In the genomic region with DNA sequence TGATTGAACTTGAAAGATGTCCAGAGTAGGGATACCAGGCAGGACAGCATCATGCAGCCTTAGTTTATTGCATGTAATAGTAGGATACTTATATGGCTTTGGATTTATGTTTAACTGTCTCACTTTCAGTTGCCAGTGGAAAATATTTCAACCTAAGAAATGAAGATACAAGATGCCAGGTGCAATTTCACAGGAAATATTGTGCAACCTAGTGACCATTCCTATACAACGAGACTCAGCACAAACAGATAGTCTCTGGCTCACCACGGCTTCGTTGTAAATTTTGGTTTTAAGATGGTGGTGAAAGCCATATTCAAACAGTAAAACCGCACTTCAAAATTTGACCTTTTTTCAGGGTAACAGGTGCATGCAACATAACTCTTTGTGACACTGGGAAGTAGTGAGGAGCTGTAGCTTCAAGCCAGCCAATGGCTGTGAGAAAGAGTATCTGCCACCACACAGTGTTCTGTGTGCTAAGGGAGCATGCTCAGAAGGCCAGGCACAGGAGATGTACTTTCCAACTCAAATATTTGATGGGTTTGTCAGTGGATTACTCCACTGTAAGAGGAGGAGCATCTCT, we compare ENCODE assay signal across 28 mouse cellular contexts.
DNase-seq lines count a peak whose midpoint lies in the region; ATAC-seq lines count a peak whose summit lies in the region.
"Had no signal": no experiment of that assay in that cellular context is flagged by ENCODE, and none has a peak within 500 bp of the region (broad histone marks: within the 10 kb centered on the region; RNA-seq: fewer than 3 reads in every experiment).

No protein-coding gene starts in this region.

- no peak overlapping the region for H3K27ac ChIP-seq in limb, embryonic 10.5 days
- H3K27ac ChIP-seq: embryonic facial prominence, embryonic 13.5 days; embryonic facial prominence, embryonic 15.5 days; forebrain, embryonic 10.5 days; forebrain, embryonic 12.5 days had no signal

- ATAC-seq in granulocyte monocyte progenitor cell, adult 5-6 weeks (replicated peaks; ENCODE audit: poor library complexity, severe bottlenecking) = peak; percentile 37; the same call in 1 of the 2 replicates
- ATAC-seq: activated CD4-positive, CD25-positive, alpha-beta regulatory T cell, adult 4 months; CD4-positive, CD25-positive, alpha-beta regulatory T cell, adult 4 months; forebrain, embryonic 14.5 days; forebrain, postnatal 0 days; Patski had no signal

- 97% methylated on average over 4 of the region's 4 CpGs for WGBS in limb, embryonic 10.5 days

- H3K27me3 ChIP-seq in limb, embryonic 10.5 days (ENCODE audit: low read depth, poor library complexity, severe bottlenecking) = no peaks in the 10 kb centered on the region
- H3K27me3 ChIP-seq: CH12.LX; embryonic facial prominence, embryonic 13.5 days; embryonic facial prominence, embryonic 15.5 days; forebrain, embryonic 12.5 days; Patski had no signal

- H3K4me3 ChIP-seq in limb, embryonic 10.5 days = no peak overlapping the region
- H3K4me3 ChIP-seq: embryonic facial prominence, embryonic 13.5 days; embryonic facial prominence, embryonic 15.5 days; erythroblast, embryonic 14.5 days; forebrain, embryonic 10.5 days; forebrain, embryonic 12.5 days had no signal

- no peaks in the 10 kb centered on the region for H3K36me3 ChIP-seq in limb, embryonic 10.5 days
- H3K36me3 ChIP-seq: embryonic facial prominence, embryonic 13.5 days; embryonic facial prominence, embryonic 15.5 days; forebrain, embryonic 10.5 days; forebrain, embryonic 12.5 days; G1E had no signal

- H3K9me3 ChIP-seq in limb, embryonic 10.5 days (replicated peaks) = no peaks in the 10 kb centered on the region
- H3K9me3 ChIP-seq: embryonic facial prominence, embryonic 13.5 days; embryonic facial prominence, embryonic 15.5 days; forebrain, embryonic 10.5 days; forebrain, embryonic 12.5 days; G1E had no signal

- peak; percentile 55 for DNase-seq in heart, adult 11 months
- no peak for DNase-seq in heart, adult 9 months (ENCODE audit: low spot score in 2 of 2)
- DNase-seq in 416B (ENCODE audit: low read depth) (peak; percentile 48), liver (no peak)
- peak; percentile 15 for DNase-seq in limb, embryonic 10.5 days (ENCODE audit: low spot score)
- no peak for DNase-seq in embryo, embryonic 9.5 days (ENCODE audit: extremely low spot score)
- DNase-seq in cerebellum, postnatal 4 days (ENCODE audit: low spot score in 2 of 2) = no peak
- DNase-seq: adrenal gland, adult 8-10 months; adrenal gland, postnatal 14 days; adrenal gland, postnatal 36 days; cerebellum, adult 18-20 months; cerebellum, adult 8-10 months; cerebellum, adult 9-11 months; cerebellum, postnatal 14 days; cerebellum, postnatal 36 days; forebrain, postnatal 0 days had no signal

- H3K4me1 ChIP-seq in limb, embryonic 10.5 days = 0 out of 2 replicates have a peak, but pooled peaks cover 4% of the 10 kb centered on the region
- H3K4me1 ChIP-seq: forebrain, embryonic 12.5 days had no signal

Comparison
In these comparisons a context has a peak if more than half of its experiments do, and no peak if none do; other contexts are left out.
1. DNase-seq: peak in heart, adult 11 months (single experiment), 416B (single experiment) and limb, embryonic 10.5 days (single experiment); none in heart, adult 9 months (0 of 2), embryo, embryonic 9.5 days (single experiment), cerebellum, postnatal 4 days (0 of 2) and liver (single experiment).